Mouse (Mus musculus) kidney, postnatal 0 days (tissue): ENCODE measurements around the gene Itgb8. TPM values are rescaled to one million over a fixed set of nuclear protein-coding genes. Genes with fewer than 3 reads are reported as not detected.

Experiments used
- ATAC-seq: fragments of 200-750 bp; cut with Nextera tagmentation; replicated peaks from 2 replicates; pipeline ENCODE4 v1.8.0; 2017; ENCODE audit warnings: low read depth, moderate number of reproducible peaks, moderate TSS enrichment, moderate library complexity; ENCODE audit not compliant: low FRiP score
- DNase-seq: peaks from one replicate; pipeline ENCODE4 v3.0.0-alpha.2; 2016; ENCODE audit warnings: low spot score
- H3K27ac ChIP-seq: fragments of 300-500 bp; sonication (generic); 2 replicates; pipeline ENCODE4 v1.5.1; 2014; ENCODE audit warnings: mild to moderate bottlenecking
- H3K27me3 ChIP-seq: fragments of 300-500 bp; sonication (generic); 2 replicates; pipeline ENCODE4 v1.6.1; 2014; ENCODE audit warnings: low read length, mixed read lengths; ENCODE audit not compliant: insufficient read depth
- H3K36me3 ChIP-seq: fragments of 300-500 bp; sonication (generic); 2 replicates; pipeline ENCODE4 v1.6.1; 2014; ENCODE audit warnings: low read length, mixed read lengths; ENCODE audit not compliant: insufficient read depth
- H3K4me1 ChIP-seq: fragments of 300-500 bp; sonication (generic); replicated peaks from 2 replicates; pipeline ENCODE4 v1.6.1; 2014; ENCODE audit warnings: antibody characterized with exemption, low read length, mixed read lengths; ENCODE audit not compliant: insufficient read depth
- H3K4me2 ChIP-seq: fragments of 300-500 bp; sonication (generic); 2 replicates; pipeline ENCODE4 v1.6.1; 2014; ENCODE audit warnings: mild to moderate bottlenecking, low read length, moderate library complexity, mixed read lengths
- H3K4me3 ChIP-seq: fragments of 300-500 bp; sonication (generic); replicated peaks from 2 replicates; pipeline ENCODE4 v1.5.1; 2014; ENCODE audit warnings: low read depth, low read length
- H3K9ac ChIP-seq: fragments of 300-500 bp; sonication (generic); 2 replicates; pipeline ENCODE4 v1.6.1; 2014; ENCODE audit warnings: low read depth, low read length
- H3K9me3 ChIP-seq: fragments of 300-500 bp; sonication (generic); replicated peaks from 2 replicates; pipeline ENCODE4 v1.6.1; 2016; ENCODE audit warnings: low read length, inconsistent platforms, mixed read lengths
- CTCF ChIP-seq: IDR thresholded peaks from 2 replicates; pipeline ENCODE4 v1.5.1; 2016; ENCODE audit warnings: antibody characterized with exemption, low read depth, mild to moderate bottlenecking, moderate library complexity
- WGBS: fragments of 180-500 bp; shearing (Covaris S2); extraction: QIAGEN DNeasy Blood & Tissue Kit; methylation state at CpG from one replicate; pipeline ENCODE4 v1.1.7; 2014; 5-methylcytosine and 5-hydroxymethylcytosine counted together
- polyA plus RNA-seq: library from polyadenylated mRNA; unstranded; fragments of >200 nt; fragmentation: Nextera tagmentation; extraction: Ambion mirVana; gene quantifications from 2 replicates; pipeline ENCODE4 v1.2.1, GENCODE M21; 2015

Gene Itgb8
- polyA plus RNA-seq, 1 experiment from 2014 or later = 9.9 TPM

GRCm38 (mm10) chr12:119211533-119211932 lies 27.1 kb downstream of the Itgb8 start:
- Histone ChIP-seq H3K27ac (no peak overlapping the region), H3K27me3 (no peaks in the 10 kb centered on the region), H3K4me2 (no peak overlapping the region), H3K9me3 (no peaks in the 10 kb centered on the region), H3K9ac (no peak overlapping the region), H3K4me3 (no peak overlapping the region), H3K36me3 (no peaks in the 10 kb centered on the region), H3K4me1 (no peaks in the 10 kb centered on the region)
- DNase-seq (no peak), ATAC-seq (no peak)
- no peak for TF ChIP-seq CTCF
- whole genome bisulfite sequencing = 26% methylated on average over 2 of the region's 2 CpGs

GRCm38 (mm10) chr12:119210590-119210989 lies 28.0 kb downstream of the Itgb8 start:
- H3K4me2 ChIP-seq = no peak overlapping the region
- H3K9ac ChIP-seq = no peak overlapping the region
- DNase-seq (no peak), ATAC-seq (no peak)
- H3K27ac ChIP-seq = no peak overlapping the region
- H3K9me3 ChIP-seq = no peaks in the 10 kb centered on the region
- no peaks in the 10 kb centered on the region for H3K4me1 ChIP-seq
- 72% methylated on average over 2 of the region's 2 CpGs for whole genome bisulfite sequencing
- H3K27me3 ChIP-seq = no peaks in the 10 kb centered on the region
- H3K4me3 ChIP-seq = no peak overlapping the region
- no peak for TF ChIP-seq CTCF
- no peaks in the 10 kb centered on the region for H3K36me3 ChIP-seq

DNA sequence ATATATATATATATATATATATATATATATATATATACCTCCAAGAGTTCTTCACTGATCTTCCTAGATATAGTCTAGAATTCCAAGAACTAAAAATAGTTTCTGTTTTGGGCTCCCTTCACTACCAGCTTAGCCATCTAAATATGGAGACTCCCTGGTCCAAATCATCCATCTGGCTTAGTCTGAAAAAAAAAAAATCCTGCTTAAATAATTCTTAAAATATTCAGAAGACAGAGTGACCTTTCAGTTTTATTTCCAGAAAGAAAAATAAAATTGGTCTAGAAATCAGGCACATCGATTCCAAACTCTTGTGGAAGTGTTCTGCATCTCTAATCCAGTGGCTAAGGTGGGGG lies 28.6 kb downstream of the Itgb8 start:
- Histone ChIP-seq H3K36me3 (no peaks in the 10 kb centered on the region), H3K4me3 (no peak overlapping the region), H3K27ac (no peak overlapping the region), H3K9me3 (no peaks in the 10 kb centered on the region), H3K9ac (no peak overlapping the region), H3K4me1 (no peaks in the 10 kb centered on the region), H3K27me3 (no peaks in the 10 kb centered on the region), H3K4me2 (no peak overlapping the region)
- no peak for ATAC-seq
- no peak for TF ChIP-seq CTCF
- DNase-seq = no peak
- WGBS = 97% methylated on average over 1 of the region's 1 CpGs

GRCm38 (mm10) chr12:119209384-119210072 lies 29.1 kb downstream of the Itgb8 start:
- DNase-seq (no peak), ATAC-seq (no peak)
- Histone ChIP-seq H3K27ac (no peak overlapping the region), H3K4me3 (no peak overlapping the region), H3K4me2 (no peak overlapping the region), H3K9ac (no peak overlapping the region), H3K36me3 (no peaks in the 10 kb centered on the region), H3K4me1 (no peaks in the 10 kb centered on the region), H3K27me3 (no peaks in the 10 kb centered on the region), H3K9me3 (no peaks in the 10 kb centered on the region)
- no peak for TF ChIP-seq CTCF
- WGBS = 94% methylated on average over 2 of the region's 2 CpGs

DNA sequence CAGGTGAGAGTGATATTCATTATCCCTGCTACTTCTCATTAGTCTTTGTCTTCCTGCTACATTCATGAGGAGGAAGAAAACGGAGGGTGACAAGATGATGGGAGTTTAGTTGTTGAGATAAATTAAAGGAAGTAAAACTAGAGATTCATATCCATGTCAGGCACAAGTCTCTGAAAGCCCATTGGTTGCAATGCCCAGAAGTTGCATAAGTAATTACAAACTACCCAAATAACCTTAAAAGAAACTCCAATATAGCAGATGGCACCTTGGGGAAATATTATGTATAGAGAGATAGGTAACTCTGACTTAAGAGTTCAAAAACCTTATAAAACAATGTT lies 31.2 kb downstream of the Itgb8 start:
- no peaks in the 10 kb centered on the region for H3K4me1 ChIP-seq
- ATAC-seq = no peak
- WGBS = 41% methylated on average over 1 of the region's 1 CpGs

DNA sequence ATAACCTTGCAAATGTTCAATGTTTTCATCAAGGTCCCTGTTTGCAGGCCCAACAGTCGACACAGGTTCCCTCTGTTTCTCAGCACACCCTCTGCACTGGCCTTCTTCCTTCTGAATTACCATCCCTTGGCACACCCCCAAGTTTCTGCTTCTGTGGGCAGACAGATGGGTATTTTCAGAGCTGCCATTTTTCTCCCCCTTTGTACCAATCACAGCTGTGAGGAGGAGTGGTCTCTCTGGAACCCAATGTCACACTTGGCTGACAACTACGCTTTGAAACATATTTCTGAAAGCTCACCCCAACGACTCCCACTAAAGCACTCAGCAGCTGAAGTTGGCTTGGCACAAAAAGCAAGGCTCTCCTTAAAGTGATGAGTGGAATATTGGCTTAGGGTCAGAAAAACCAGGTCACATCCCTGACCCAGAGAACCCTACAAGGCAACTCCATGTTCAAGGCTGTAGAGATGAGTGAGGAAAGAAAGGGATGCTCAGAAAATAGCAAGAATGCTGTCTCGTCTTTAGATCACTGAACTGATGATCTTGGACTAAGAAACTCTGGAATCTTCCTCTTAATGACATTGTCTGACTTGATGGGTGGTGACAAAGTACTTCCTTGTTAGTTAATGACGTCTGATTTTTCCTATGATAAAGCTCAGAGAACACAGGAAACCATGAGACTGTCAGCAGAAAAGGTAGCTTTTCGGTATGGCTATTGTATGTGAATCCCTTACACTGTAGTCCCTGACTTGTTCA lies 31.7 kb downstream of the Itgb8 start:
- DNase-seq (no peak), ATAC-seq (no peak)
- H3K27me3 ChIP-seq = no peaks in the 10 kb centered on the region
- no peak overlapping the region for H3K4me3 ChIP-seq
- H3K4me1 ChIP-seq = no peaks in the 10 kb centered on the region
- 51% methylated on average over 6 of the region's 6 CpGs for WGBS
- H3K9me3 ChIP-seq = no peaks in the 10 kb centered on the region
- TF ChIP-seq CTCF = no peak
- no peak overlapping the region for H3K9ac ChIP-seq
- H3K27ac ChIP-seq = no peak overlapping the region
- no peaks in the 10 kb centered on the region for H3K36me3 ChIP-seq
- H3K4me2 ChIP-seq = no peak overlapping the region

More for the DNA sequence above, 31.2 kb downstream of the Itgb8 start:
- DNase-seq = no peak
- H3K36me3 ChIP-seq = no peaks in the 10 kb centered on the region
- H3K4me3 ChIP-seq = no peak overlapping the region
- H3K27me3 ChIP-seq = no peaks in the 10 kb centered on the region
- H3K9me3 ChIP-seq = no peaks in the 10 kb centered on the region
- no peak overlapping the region for H3K4me2 ChIP-seq
- TF ChIP-seq CTCF = no peak
- H3K27ac ChIP-seq = no peak overlapping the region
- H3K9ac ChIP-seq = no peak overlapping the region
